Comparison of ENCODE assay signal across 19 mouse cellular contexts in the genomic region with DNA sequence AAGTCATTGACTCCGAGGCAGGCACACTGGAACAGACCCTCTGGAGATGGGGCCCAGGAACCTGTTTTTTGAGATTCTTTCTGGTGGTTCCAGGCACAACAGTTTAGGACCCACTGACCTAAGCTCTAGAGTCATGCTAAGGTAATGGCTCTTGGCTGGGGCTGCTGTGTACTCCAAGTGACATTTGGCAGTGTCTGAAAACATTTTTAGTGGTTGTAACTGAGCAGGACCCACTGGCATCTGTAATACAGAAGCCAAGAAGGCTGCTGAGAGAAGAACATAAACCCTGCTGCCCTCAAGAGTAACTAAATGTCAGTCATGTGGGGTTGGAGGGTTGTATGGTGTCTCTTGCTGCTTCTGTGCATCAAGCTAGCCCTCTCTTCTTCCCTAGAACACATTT.
"Had no signal": no experiment of that assay in that cellular context is flagged by ENCODE, and none has a peak within 500 bp of the region (broad histone marks: within the 10 kb centered on the region; RNA-seq: fewer than 3 reads in every experiment).

No protein-coding gene starts in this region.

- H3K4me3 ChIP-seq: layer of hippocampus, adult 2 months; limb, embryonic 10.5 days; limb, embryonic 13.5 days; liver, embryonic 12.5 days; liver, embryonic 15.5 days; lung, embryonic 15.5 days; neural tube, embryonic 12.5 days; neural tube, embryonic 15.5 days had no signal

- H3K4me2 ChIP-seq: limb, embryonic 13.5 days; liver, embryonic 12.5 days; liver, embryonic 15.5 days; lung, embryonic 15.5 days; midbrain, embryonic 11.5 days; neural tube, embryonic 12.5 days; neural tube, embryonic 15.5 days had no signal

- DNase-seq: layer of hippocampus, adult 9-11 months; liver; lung, adult 18-20 months; lung, postnatal 10 days; lung, postnatal 36 days; midbrain, embryonic 14.5 days; retina, postnatal 1 day; right cerebral cortex, postnatal 25 days; thymus, adult 18-20 months; thymus, postnatal 36 days had no signal

- H3K9ac ChIP-seq: limb, embryonic 13.5 days; liver, embryonic 12.5 days; liver, embryonic 15.5 days; lung, embryonic 15.5 days; neural tube, embryonic 12.5 days; neural tube, embryonic 15.5 days had no signal

- H3K9me3 ChIP-seq: limb, embryonic 10.5 days; limb, embryonic 13.5 days; liver, embryonic 12.5 days; liver, embryonic 15.5 days; lung, embryonic 15.5 days; neural tube, embryonic 12.5 days; neural tube, embryonic 15.5 days had no signal

- H3K36me3 ChIP-seq: limb, embryonic 10.5 days; limb, embryonic 13.5 days; liver, embryonic 12.5 days; liver, embryonic 15.5 days; lung, embryonic 15.5 days; neural tube, embryonic 12.5 days; neural tube, embryonic 15.5 days had no signal

- H3K27me3 ChIP-seq: lung, embryonic 15.5 days had no signal

- H3K27ac ChIP-seq: layer of hippocampus, adult 2 months; limb, embryonic 10.5 days; limb, embryonic 13.5 days; liver, embryonic 12.5 days; liver, embryonic 15.5 days; lung, embryonic 15.5 days; neural tube, embryonic 12.5 days; neural tube, embryonic 15.5 days had no signal

- ATAC-seq: liver, embryonic 12.5 days had no signal
